Mouse (Mus musculus): ENCODE measurements around the gene Khdc4.

- TF ChIP-seq POLR2A (IDR thresholded peaks at IDR 0.05; ENCODE audit: low read depth, low read length) (no peak), USF1 (IDR thresholded peaks at IDR 0.05; ENCODE audit: low read depth, low read length) (no peak), E2F4 (IDR thresholded peaks at IDR 0.05; ENCODE audit: insufficient replicate concordance, low read depth, low read length) (no peak), TBP (conservative IDR thresholded peaks at IDR 0.05; ENCODE audit: low read depth, low read length) (no peak), CTCF (conservative IDR thresholded peaks at IDR 0.05 in 1 of 2, IDR thresholded peaks at IDR 0.05 in 1 of 2; ENCODE audit: low read depth in 2 of 2, low read length in 2 of 2) (peak; percentile 53 to 84; a peak in 3 of 4 replicates), NELFE (IDR thresholded peaks at IDR 0.05; ENCODE audit: low read depth, low read length) (no peak), POLR2AphosphoS2 (IDR thresholded peaks at IDR 0.05; ENCODE audit: low read depth, low read length) (no peak)
These were observed 44.9 kb upstream of the Khdc4 start for GRCm38 (mm10) chr3:88640676-88641075.

All from CH12.LX (cell line).